26 mouse cellular contexts compared by ENCODE assay signal in genomic region chr9:112498676-112499075, GRCm38 (mm10).
A peak's percentile ranks its signal among the peaks of the same experiment; 100 is the strongest.
DNase-seq lines count a peak whose midpoint lies in the region; ATAC-seq and TF ChIP-seq lines count a peak whose summit lies in the region.
"Had no signal": no experiment of that assay in that cellular context is flagged by ENCODE, and none has a peak within 500 bp of the region (broad histone marks: within the 10 kb centered on the region; RNA-seq: fewer than 3 reads in every experiment).

No protein-coding gene starts in this region.

- WGBS in forebrain, postnatal 0 days, result 60% methylated on average over 4 of the region's 4 CpGs
- WGBS in forebrain, embryonic 13.5 days, result 82% methylated on average over 4 of the region's 4 CpGs

- ATAC-seq in forebrain, postnatal 0 days, result no peak; the same call in 1 of the 2 replicates
- no peak for ATAC-seq in forebrain, embryonic 13.5 days
- ATAC-seq: CD4-positive, CD25-positive, alpha-beta regulatory T cell, adult 4 months; forebrain, embryonic 16.5 days; hindbrain, embryonic 16.5 days; intestine, embryonic 15.5 days had no signal

- no peaks in the 10 kb centered on the region for H3K4me1 ChIP-seq in forebrain, postnatal 0 days (ENCODE audit: insufficient read depth)
- no peaks in the 10 kb centered on the region for H3K4me1 ChIP-seq in forebrain, embryonic 13.5 days
- H3K4me1 ChIP-seq in cortical plate, adult 2 months (ENCODE audit: control insufficient read depth, insufficient read depth, low read length), result peaks cover 6% of the 10 kb centered on the region
- H3K4me1 ChIP-seq: embryonic facial prominence, embryonic 13.5 days; forebrain, embryonic 10.5 days; heart, embryonic 12.5 days; heart, embryonic 15.5 days; hindbrain, embryonic 10.5 days; hindbrain, embryonic 13.5 days; intestine, embryonic 15.5 days had no signal

- DNase-seq in forebrain, postnatal 0 days, result peak; percentile 18
- DNase-seq in left cerebral cortex, adult 11 months (ENCODE audit: low spot score), result peak; percentile 14
- no peak for DNase-seq in left cerebral cortex, adult 18-20 months (ENCODE audit: low spot score in 2 of 2)
- DNase-seq in retina, embryonic 14.5 days (ENCODE audit: low spot score), result no peak
- DNase-seq: adrenal gland, adult 2 months; adrenal gland, postnatal 14 days; cerebellum, adult 11-12 months; cerebellum, adult 9-10 months; cerebellum, postnatal 14 days; gastrocnemius, postnatal 25 days; heart, adult 18-20 months; heart, postnatal 10 days; heart, postnatal 36 days; kidney, adult 11 months had no signal

- no peak for TF ChIP-seq POLR2A in cortical plate, adult 2 months (IDR thresholded peaks at IDR 0.05; ENCODE audit: extremely low read depth, insufficient read depth, low read length)

- H3K9ac ChIP-seq in forebrain, postnatal 0 days, result no peak overlapping the region
- no peak overlapping the region for H3K9ac ChIP-seq in forebrain, embryonic 13.5 days
- H3K9ac ChIP-seq: embryonic facial prominence, embryonic 13.5 days; heart, embryonic 12.5 days; heart, embryonic 15.5 days; hindbrain, embryonic 13.5 days; intestine, embryonic 15.5 days had no signal

- no peaks in the 10 kb centered on the region for H3K36me3 ChIP-seq in forebrain, postnatal 0 days (ENCODE audit: insufficient read depth)
- H3K36me3 ChIP-seq in forebrain, embryonic 13.5 days (ENCODE audit: poor library complexity, severe bottlenecking), result no peaks in the 10 kb centered on the region
- H3K36me3 ChIP-seq: embryonic facial prominence, embryonic 13.5 days; forebrain, embryonic 10.5 days; heart, embryonic 12.5 days; heart, embryonic 15.5 days; hindbrain, embryonic 10.5 days; hindbrain, embryonic 13.5 days; intestine, embryonic 15.5 days had no signal

- no peak overlapping the region for H3K4me3 ChIP-seq in forebrain, postnatal 0 days (ENCODE audit: low read depth, low read length)
- no peak overlapping the region for H3K4me3 ChIP-seq in forebrain, embryonic 13.5 days
- H3K4me3 ChIP-seq in cortical plate, adult 2 months (ENCODE audit: insufficient read depth, low read length), result no peak overlapping the region
- H3K4me3 ChIP-seq: embryonic facial prominence, embryonic 13.5 days; forebrain, embryonic 10.5 days; heart, embryonic 12.5 days; heart, embryonic 15.5 days; hindbrain, embryonic 10.5 days; hindbrain, embryonic 13.5 days; intestine, embryonic 15.5 days had no signal

- no peaks in the 10 kb centered on the region for H3K27me3 ChIP-seq in forebrain, postnatal 0 days (ENCODE audit: insufficient read depth, low read length)
- H3K27me3 ChIP-seq in forebrain, embryonic 13.5 days, result no peaks in the 10 kb centered on the region
- H3K27me3 ChIP-seq: embryonic facial prominence, embryonic 13.5 days; heart, embryonic 12.5 days; heart, embryonic 15.5 days; hindbrain, embryonic 13.5 days; intestine, embryonic 15.5 days had no signal

- no peak overlapping the region for H3K4me2 ChIP-seq in forebrain, postnatal 0 days (ENCODE audit: low read depth)
- H3K4me2 ChIP-seq in forebrain, embryonic 13.5 days, result no peak overlapping the region
- H3K4me2 ChIP-seq: embryonic facial prominence, embryonic 13.5 days; heart, embryonic 12.5 days; heart, embryonic 15.5 days; hindbrain, embryonic 13.5 days; intestine, embryonic 15.5 days had no signal

- H3K27ac ChIP-seq in forebrain, postnatal 0 days (ENCODE audit: low read depth, low read length), result peak overlapping the region; percentile 9; the same call in 1 of the 2 replicates
- no peak overlapping the region for H3K27ac ChIP-seq in forebrain, embryonic 13.5 days
- H3K27ac ChIP-seq in cortical plate, adult 2 months (ENCODE audit: insufficient read depth, low read length), result peak overlapping the region; percentile 71; the same call in 1 of the 2 replicates
- H3K27ac ChIP-seq: embryonic facial prominence, embryonic 13.5 days; forebrain, embryonic 10.5 days; heart, embryonic 15.5 days; hindbrain, embryonic 10.5 days; hindbrain, embryonic 13.5 days; intestine, embryonic 15.5 days had no signal

- H3K9me3 ChIP-seq in forebrain, postnatal 0 days (ENCODE audit: low read length), result no peaks in the 10 kb centered on the region
- no peaks in the 10 kb centered on the region for H3K9me3 ChIP-seq in forebrain, embryonic 13.5 days (replicated peaks)
- H3K9me3 ChIP-seq: embryonic facial prominence, embryonic 13.5 days; forebrain, embryonic 10.5 days; heart, embryonic 12.5 days; heart, embryonic 15.5 days; hindbrain, embryonic 10.5 days; hindbrain, embryonic 13.5 days; intestine, embryonic 15.5 days had no signal

- no peak for TF ChIP-seq CTCF in forebrain, postnatal 0 days (IDR thresholded peaks at IDR 0.05; ENCODE audit: low read depth)
- TF ChIP-seq CTCF in cortical plate, adult 2 months (IDR thresholded peaks at IDR 0.05; ENCODE audit: extremely low read depth, insufficient read depth, low read length), result no peak

Comparison
In these comparisons a context has a peak if more than half of its experiments do, and no peak if none do; other contexts are left out.
1. DNase-seq: peak in forebrain, postnatal 0 days (single experiment) and left cerebral cortex, adult 11 months (single experiment); none in left cerebral cortex, adult 18-20 months (0 of 2) and retina, embryonic 14.5 days (single experiment).